Mouse (Mus musculus) embryonic facial prominence, embryonic 11.5 days (tissue): ENCODE data around the gene Rcc2. TPM values are rescaled to one million over a fixed set of nuclear protein-coding genes. Genes with fewer than 3 reads are reported as not detected.
A peak's percentile ranks its signal among the peaks of the same experiment; 100 is the strongest.

Source experiments
- ATAC-seq: fragments of 200-750 bp; cut with Nextera tagmentation; replicated peaks from 2 replicates; pipeline ENCODE4 v1.8.0; 2017; ENCODE audit warnings: low read depth; ENCODE audit not compliant: insufficient number of reproducible peaks, low FRiP score, low TSS enrichment
- DNase-seq: peaks from one replicate; pipeline ENCODE4 v3.0.0-alpha.2; 2015; ENCODE audit warnings: low spot score
- H3K27ac ChIP-seq: fragments of 300-500 bp; sonication (generic); replicated peaks from 2 replicates; pipeline ENCODE4 v1.5.1; 2014; ENCODE audit warnings: mild to moderate bottlenecking, low read depth, low read length, control low read depth
- H3K27me3 ChIP-seq: fragments of 300-500 bp; sonication (generic); 2 replicates; pipeline ENCODE4 v1.6.1; 2014; ENCODE audit warnings: mild to moderate bottlenecking, low read length, moderate library complexity, mixed read lengths; ENCODE audit not compliant: control insufficient read depth, insufficient read depth
- H3K36me3 ChIP-seq: fragments of 300-500 bp; sonication (generic); replicated peaks from 2 replicates; pipeline ENCODE4 v1.6.1; 2014; ENCODE audit warnings: low read depth, mild to moderate bottlenecking, low read length, moderate library complexity, mixed read lengths; ENCODE audit not compliant: control insufficient read depth, insufficient read depth
- H3K4me1 ChIP-seq: fragments of 300-500 bp; sonication (generic); 2 replicates; pipeline ENCODE4 v1.6.1; 2014; ENCODE audit warnings: low read length, mixed read lengths; ENCODE audit not compliant: control insufficient read depth, insufficient read depth
- H3K4me2 ChIP-seq: fragments of 300-500 bp; sonication (generic); 2 replicates; pipeline ENCODE4 v1.6.1; 2014; ENCODE audit warnings: low read depth, mild to moderate bottlenecking, control low read depth, low read length, moderate library complexity
- H3K4me3 ChIP-seq: fragments of 300-500 bp; sonication (generic); 2 replicates; pipeline ENCODE4 v1.5.1; 2014; ENCODE audit warnings: low read depth, low read length, control low read depth
- H3K9ac ChIP-seq: fragments of 300-500 bp; sonication (generic); replicated peaks from 2 replicates; pipeline ENCODE4 v1.6.1; 2014; ENCODE audit warnings: mild to moderate bottlenecking, control low read depth, low read length
- H3K9me3 ChIP-seq: fragments of 300-500 bp; sonication (generic); replicated peaks from 2 replicates; pipeline ENCODE4 v1.6.1; 2016; ENCODE audit warnings: mild to moderate bottlenecking, low read length, inconsistent platforms, mixed read lengths; ENCODE audit not compliant: control insufficient read depth
- WGBS: fragments of 180-500 bp; shearing (Covaris S2); extraction: QIAGEN DNeasy Blood & Tissue Kit; methylation state at CpG from one replicate; pipeline ENCODE4 v1.1.7; 2014; 5-methylcytosine and 5-hydroxymethylcytosine counted together
- polyA plus RNA-seq: library from polyadenylated mRNA; unstranded; fragments of >200 nt; fragmentation: Nextera tagmentation; extraction: Ambion mirVana; gene quantifications from 2 replicates; pipeline ENCODE4 v1.2.1, GENCODE M21; 2014

Gene Rcc2
- polyA plus RNA-seq, 1 experiment from 2014 or later = 87.5 TPM

- DNase-seq (no peak), ATAC-seq (no peak)
- 89% methylated on average over 5 of the region's 5 CpGs for WGBS
- H3K27ac ChIP-seq = no peak overlapping the region
- no peak overlapping the region for H3K4me3 ChIP-seq
- no peak overlapping the region for H3K4me2 ChIP-seq
- H3K9ac ChIP-seq = no peak overlapping the region
- no peaks in the 10 kb centered on the region for H3K27me3 ChIP-seq
- H3K4me1 ChIP-seq = no peaks in the 10 kb centered on the region
- no peaks in the 10 kb centered on the region for H3K9me3 ChIP-seq
- peaks cover 51% of the 10 kb centered on the region for H3K36me3 ChIP-seq
These were observed 19.8 kb downstream of the Rcc2 start for GRCm38 (mm10) chr4:140720091-140720490.

DNA sequence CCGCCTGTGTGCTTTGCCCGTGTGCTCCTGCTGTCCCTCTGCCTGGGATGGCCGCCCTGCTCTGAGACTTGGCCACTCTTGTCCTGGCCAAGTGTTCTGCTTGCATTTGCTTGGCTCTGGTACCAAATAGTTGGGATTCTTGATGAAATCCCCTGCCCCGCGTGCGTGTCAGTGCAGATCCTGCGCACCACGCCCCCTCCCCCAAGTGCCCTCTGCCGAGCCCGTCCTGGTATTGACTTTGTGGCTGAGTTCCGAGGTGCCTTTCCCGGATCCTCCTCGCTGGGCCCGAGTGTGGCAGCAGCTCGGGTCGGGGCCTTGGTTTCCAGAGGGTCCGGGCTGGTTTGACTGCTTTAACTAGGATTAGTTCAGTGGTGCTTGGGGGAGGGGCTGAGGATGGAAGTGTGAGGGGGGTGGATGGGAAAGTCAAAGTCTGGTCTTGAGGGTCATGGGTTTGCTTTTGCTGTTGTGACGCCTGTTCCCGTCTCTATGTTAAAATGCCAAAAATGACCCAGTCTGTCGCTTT lies 21.7 kb downstream of the Rcc2 start:
- H3K27ac ChIP-seq = no peak overlapping the region
- no peaks in the 10 kb centered on the region for H3K27me3 ChIP-seq
- peaks cover 37% of the 10 kb centered on the region for H3K36me3 ChIP-seq
- no peak overlapping the region for H3K9ac ChIP-seq
- 82% methylated on average over 20 of the region's 20 CpGs for WGBS
- H3K4me2 ChIP-seq = no peak overlapping the region
- no peak overlapping the region for H3K4me3 ChIP-seq
- H3K9me3 ChIP-seq = no peaks in the 10 kb centered on the region
- H3K4me1 ChIP-seq = no peaks in the 10 kb centered on the region
- DNase-seq (no peak), ATAC-seq (no peak)

- H3K4me3 ChIP-seq = no peak overlapping the region
- peaks cover 33% of the 10 kb centered on the region for H3K36me3 ChIP-seq
- no peaks in the 10 kb centered on the region for H3K9me3 ChIP-seq
- no peak overlapping the region for H3K27ac ChIP-seq
- no peaks in the 10 kb centered on the region for H3K4me1 ChIP-seq
- H3K9ac ChIP-seq = no peak overlapping the region
- no peak for ATAC-seq
- no peak overlapping the region for H3K4me2 ChIP-seq
- WGBS = 78% methylated on average over 9 of the region's 9 CpGs
- H3K27me3 ChIP-seq = no peaks in the 10 kb centered on the region
- DNase-seq = no peak
These were observed 22.4 kb downstream of the Rcc2 start for GRCm38 (mm10) chr4:140722710-140723109.

DNA sequence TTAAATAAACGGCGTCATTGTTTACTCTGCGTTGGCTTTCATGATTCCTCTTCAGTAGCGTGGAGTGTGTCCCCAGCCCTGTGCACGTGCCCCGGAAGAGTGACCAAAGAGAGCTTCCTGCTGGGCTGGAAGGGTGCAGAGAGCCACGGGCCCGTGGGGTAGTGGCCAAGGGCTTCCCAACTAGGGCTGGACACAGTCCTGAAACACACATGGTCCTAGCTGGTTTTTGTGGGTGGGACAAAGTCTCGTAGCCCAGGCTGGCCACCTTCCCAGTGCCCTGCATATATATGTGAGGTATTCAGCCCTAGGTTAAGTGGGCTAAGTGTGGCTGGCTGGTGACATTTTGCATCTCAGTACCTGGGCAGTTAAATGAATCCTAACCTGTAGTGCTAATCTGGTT lies 22.9 kb downstream of the Rcc2 start:
- peak; percentile 20; the same call in 1 of the 2 replicates for ATAC-seq
- no peaks in the 10 kb centered on the region for H3K9me3 ChIP-seq
- H3K36me3 ChIP-seq = peaks cover 29% of the 10 kb centered on the region
- no peak overlapping the region for H3K4me2 ChIP-seq
- no peak overlapping the region for H3K4me3 ChIP-seq
- no peaks in the 10 kb centered on the region for H3K27me3 ChIP-seq
- H3K4me1 ChIP-seq = no peaks in the 10 kb centered on the region
- no peak overlapping the region for H3K27ac ChIP-seq
- 87% methylated on average over 9 of the region's 9 CpGs for WGBS
- DNase-seq = no peak
- no peak overlapping the region for H3K9ac ChIP-seq

DNA sequence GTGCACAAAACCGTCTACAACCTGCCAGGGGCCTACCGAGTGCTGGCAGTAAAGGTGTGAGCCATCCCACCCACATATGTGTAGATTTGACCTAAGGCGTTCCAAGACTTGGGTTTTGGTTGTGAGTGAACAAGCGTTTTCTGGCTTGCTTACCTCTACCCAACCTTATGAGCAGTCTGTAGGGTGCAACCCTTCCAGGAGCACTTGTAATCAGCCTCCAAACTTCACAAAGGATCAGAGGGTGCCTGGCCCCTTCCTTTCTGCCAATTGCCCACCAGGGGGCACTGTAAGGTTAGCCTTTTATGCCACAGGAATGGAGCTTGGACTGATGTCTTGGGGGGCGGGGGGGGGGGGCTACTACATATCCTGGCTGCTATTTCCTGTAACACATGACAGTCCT lies 23.5 kb downstream of the Rcc2 start:
- Histone ChIP-seq H3K27me3 (no peaks in the 10 kb centered on the region), H3K9ac (no peak overlapping the region), H3K4me2 (no peak overlapping the region), H3K36me3 (peaks cover 25% of the 10 kb centered on the region), H3K9me3 (no peaks in the 10 kb centered on the region), H3K4me1 (no peaks in the 10 kb centered on the region), H3K27ac (no peak overlapping the region), H3K4me3 (no peak overlapping the region)
- DNase-seq (peak; percentile 75), ATAC-seq (no peak; the same call in 1 of the 2 replicates)
- 62% methylated on average over 5 of the region's 5 CpGs for WGBS

DNA sequence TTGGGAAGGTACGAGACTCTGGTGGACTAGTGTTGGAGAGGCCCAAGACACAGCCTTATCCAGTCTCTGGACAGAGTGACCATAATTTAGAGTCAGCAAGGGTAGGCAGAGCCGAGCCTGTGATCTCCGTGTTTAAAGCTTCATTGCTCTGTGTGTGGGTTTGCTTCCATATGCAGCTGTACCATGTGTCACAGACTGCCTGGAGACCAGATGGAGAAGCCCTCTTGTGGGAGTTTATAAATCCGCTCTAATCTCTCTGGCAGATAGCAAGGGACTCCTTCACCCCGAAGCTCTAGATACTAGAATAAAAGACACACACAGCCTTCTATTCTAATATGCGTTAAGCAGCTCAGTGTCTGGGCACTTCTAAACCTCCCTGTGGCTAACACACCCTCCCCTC lies 24.4 kb downstream of the Rcc2 start:
- no peak for ATAC-seq
- H3K9me3 ChIP-seq = no peaks in the 10 kb centered on the region
- H3K4me1 ChIP-seq = no peaks in the 10 kb centered on the region
- 78% methylated on average over 6 of the region's 6 CpGs for WGBS
- H3K4me2 ChIP-seq = no peak overlapping the region
- H3K27me3 ChIP-seq = no peaks in the 10 kb centered on the region
- H3K36me3 ChIP-seq = peaks cover 19% of the 10 kb centered on the region
- no peak overlapping the region for H3K27ac ChIP-seq
- no peak overlapping the region for H3K4me3 ChIP-seq
- H3K9ac ChIP-seq = no peak overlapping the region
- no peak for DNase-seq

DNA sequence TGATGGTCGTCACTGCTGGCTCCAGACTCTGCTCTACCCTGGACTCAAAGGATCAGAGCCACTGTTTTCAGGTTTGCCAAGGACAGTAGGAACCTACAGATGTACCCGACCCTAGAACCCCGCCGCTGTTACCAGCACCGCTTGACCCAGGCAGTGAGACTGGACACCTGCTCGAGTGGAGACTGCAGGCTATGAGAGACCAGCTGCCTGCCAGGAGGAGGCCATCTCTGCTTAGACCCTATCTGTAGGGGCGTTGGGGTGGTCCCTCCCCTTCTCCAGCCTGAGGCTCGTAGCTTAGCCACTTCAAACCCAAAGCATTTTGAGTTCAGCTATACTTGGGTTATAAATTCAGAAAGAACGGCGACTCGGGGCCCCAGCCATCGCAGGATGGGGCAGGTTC lies 26.6 kb downstream of the Rcc2 start:
- WGBS = 89% methylated on average over 12 of the region's 12 CpGs
- Histone ChIP-seq H3K27me3 (no peaks in the 10 kb centered on the region), H3K9ac (no peak overlapping the region), H3K4me3 (no peak overlapping the region), H3K36me3 (peaks cover under 1% of the 10 kb centered on the region), H3K9me3 (no peaks in the 10 kb centered on the region), H3K4me1 (no peaks in the 10 kb centered on the region), H3K27ac (no peak overlapping the region), H3K4me2 (no peak overlapping the region)
- ATAC-seq (no peak), DNase-seq (no peak)

GRCm38 (mm10) chr4:140731654-140732053 lies 31.3 kb downstream of the Rcc2 start:
- 69% methylated on average over 4 of the region's 4 CpGs for WGBS
- Histone ChIP-seq H3K27me3 (no peaks in the 10 kb centered on the region), H3K4me2 (no peak overlapping the region), H3K36me3 (no peaks in the 10 kb centered on the region), H3K4me3 (no peak overlapping the region), H3K9ac (no peak overlapping the region), H3K4me1 (no peaks in the 10 kb centered on the region), H3K9me3 (no peaks in the 10 kb centered on the region), H3K27ac (no peak overlapping the region)
- DNase-seq (no peak), ATAC-seq (no peak)
